Mouse (Mus musculus): ENCODE results near the gene Acot9. TPM values are rescaled to one million over a fixed set of nuclear protein-coding genes. Genes with fewer than 3 reads are reported as not detected.

Gene Acot9
- 8.5 and 9.1 TPM in 2 replicates for polyA plus RNA-seq (2015; fragmentation: Nextera tagmentation; extraction: Ambion mirVana)

DNA sequence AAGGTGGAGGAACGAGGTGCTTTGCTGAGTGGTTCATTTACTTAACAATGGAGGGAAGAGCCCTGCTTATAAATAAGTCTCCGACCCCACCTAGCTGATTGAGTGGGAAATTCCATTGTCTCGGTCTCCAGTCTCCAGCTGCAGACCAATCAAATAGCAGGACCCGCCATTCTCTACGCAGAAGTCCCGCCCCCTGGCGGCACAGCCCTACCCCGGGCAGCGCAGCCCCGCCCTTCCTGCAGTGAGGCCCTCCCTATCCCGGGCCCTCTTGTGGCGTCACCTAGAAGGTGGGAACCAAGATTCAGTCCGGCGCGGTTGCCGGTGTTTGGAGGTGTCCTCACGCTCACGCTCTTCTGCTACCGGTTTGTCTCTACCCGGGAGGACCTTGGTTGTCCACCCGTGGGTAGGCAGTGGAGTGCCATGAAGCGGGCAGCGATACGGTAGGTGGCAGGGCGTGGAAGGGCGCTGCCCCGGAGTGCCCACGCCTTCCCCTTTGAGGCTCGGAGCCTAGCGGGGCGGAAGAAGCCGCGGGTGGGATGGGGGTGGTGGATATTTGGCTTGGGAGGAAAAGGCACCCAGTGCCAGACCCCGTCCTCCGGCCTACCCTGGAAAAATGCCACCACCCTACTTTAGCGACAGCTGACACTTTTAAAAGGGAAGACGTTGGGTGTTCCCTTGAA is at the start of gene Acot9:
TSS of gene Acot9 (plus strand) at position 209 of the 680 bp plus-strand sequence.
- Histone ChIP-seq H3K4me3 (ENCODE audit: low read depth, low read length) (peak within 1 kb of the TSS; percentile 59), H3K27me3 (ENCODE audit: insufficient read depth, low read length) (no peaks in the 10 kb centered on the region), H3K4me2 (ENCODE audit: low read depth, low read length) (peak within 1 kb of the TSS; percentile 72), H3K9me3 (ENCODE audit: low read length) (no peaks in the 10 kb centered on the region), H3K27ac (ENCODE audit: low read depth) (0 out of 2 replicates have a peak within 1 kb of the TSS, but pooled peaks have one; percentile 52), H3K9ac (replicated peaks) (peak within 1 kb of the TSS; percentile 70), H3K36me3 (replicated peaks; ENCODE audit: insufficient read depth, low read length) (no peaks in the 10 kb centered on the region), H3K4me1 (ENCODE audit: insufficient read depth) (no peaks in the 10 kb centered on the region)
- TF ChIP-seq EP300 (IDR thresholded peaks at IDR 0.05; ENCODE audit: low read depth), result no peak
- peak; percentile 73 for TF ChIP-seq CTCF (IDR thresholded peaks at IDR 0.05; ENCODE audit: low read depth)
- ATAC-seq (peak; percentile 100), DNase-seq (peak; percentile 85)
- WGBS (ENCODE audit: insufficient replicate concordance), result 18% methylated on average over 36 of the region's 37 CpGs

DNA sequence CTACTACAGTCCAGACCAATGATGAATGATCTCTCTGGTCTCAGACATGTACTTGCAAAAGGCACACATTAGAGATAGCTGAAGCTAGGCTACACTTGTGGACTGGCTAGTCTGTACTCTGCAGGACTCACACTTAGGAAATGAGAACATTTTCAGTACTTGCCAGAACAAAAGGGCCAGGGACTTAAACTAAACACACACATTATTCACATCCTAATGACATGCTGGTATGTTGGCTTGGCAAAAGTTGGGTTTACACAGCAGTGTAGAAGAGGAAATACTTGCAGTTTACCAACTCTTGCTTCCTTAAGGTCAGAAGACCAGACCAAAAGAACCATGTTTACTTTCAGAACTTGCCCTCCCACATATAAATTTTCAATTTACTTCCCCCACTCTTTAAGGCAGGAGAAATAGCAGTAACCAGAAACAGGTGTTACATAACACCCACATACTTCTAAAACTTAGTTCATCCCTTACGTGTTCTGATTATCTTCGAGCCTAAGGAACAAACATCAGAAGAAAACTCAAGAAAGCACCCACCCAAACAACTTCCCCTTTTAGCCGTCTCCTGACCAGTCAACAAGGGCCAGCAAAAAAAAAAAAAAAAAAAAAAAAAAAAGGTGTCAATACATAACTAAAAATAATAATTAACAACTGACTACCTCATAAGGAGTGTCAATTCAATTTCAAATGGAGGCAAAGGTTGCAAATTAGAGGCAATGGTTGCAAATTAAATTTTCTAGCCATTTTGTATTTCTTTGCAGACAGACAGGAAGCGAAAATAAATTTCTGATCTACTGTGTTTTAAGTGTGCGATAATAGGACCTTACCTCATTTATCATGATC is 47.7 kb upstream of the Acot9 start:
- peak overlapping the region; percentile 69 for H3K4me2 ChIP-seq (ENCODE audit: low read depth, low read length)
- TF ChIP-seq EP300 (IDR thresholded peaks at IDR 0.05; ENCODE audit: low read depth), result no peak
- TF ChIP-seq CTCF (IDR thresholded peaks at IDR 0.05; ENCODE audit: low read depth), result no peak
- H3K27me3 ChIP-seq (ENCODE audit: insufficient read depth, low read length), result no peaks in the 10 kb centered on the region
- WGBS (ENCODE audit: insufficient replicate concordance), result 43% methylated on average over 5 of the region's 5 CpGs
- H3K9ac ChIP-seq (replicated peaks), result no peak overlapping the region
- H3K4me3 ChIP-seq (ENCODE audit: low read depth, low read length), result peak overlapping the region; percentile 67
- H3K27ac ChIP-seq (ENCODE audit: low read depth), result peak overlapping the region; percentile 29; the same call in 1 of the 2 replicates
- no peaks in the 10 kb centered on the region for H3K9me3 ChIP-seq (ENCODE audit: low read length)
- no peaks in the 10 kb centered on the region for H3K4me1 ChIP-seq (ENCODE audit: insufficient read depth)
- DNase-seq, result no peak
- H3K36me3 ChIP-seq (replicated peaks; ENCODE audit: insufficient read depth, low read length), result 0 out of 2 replicates have a peak, but pooled peaks cover 5% of the 10 kb centered on the region
- no peak for ATAC-seq

DNA sequence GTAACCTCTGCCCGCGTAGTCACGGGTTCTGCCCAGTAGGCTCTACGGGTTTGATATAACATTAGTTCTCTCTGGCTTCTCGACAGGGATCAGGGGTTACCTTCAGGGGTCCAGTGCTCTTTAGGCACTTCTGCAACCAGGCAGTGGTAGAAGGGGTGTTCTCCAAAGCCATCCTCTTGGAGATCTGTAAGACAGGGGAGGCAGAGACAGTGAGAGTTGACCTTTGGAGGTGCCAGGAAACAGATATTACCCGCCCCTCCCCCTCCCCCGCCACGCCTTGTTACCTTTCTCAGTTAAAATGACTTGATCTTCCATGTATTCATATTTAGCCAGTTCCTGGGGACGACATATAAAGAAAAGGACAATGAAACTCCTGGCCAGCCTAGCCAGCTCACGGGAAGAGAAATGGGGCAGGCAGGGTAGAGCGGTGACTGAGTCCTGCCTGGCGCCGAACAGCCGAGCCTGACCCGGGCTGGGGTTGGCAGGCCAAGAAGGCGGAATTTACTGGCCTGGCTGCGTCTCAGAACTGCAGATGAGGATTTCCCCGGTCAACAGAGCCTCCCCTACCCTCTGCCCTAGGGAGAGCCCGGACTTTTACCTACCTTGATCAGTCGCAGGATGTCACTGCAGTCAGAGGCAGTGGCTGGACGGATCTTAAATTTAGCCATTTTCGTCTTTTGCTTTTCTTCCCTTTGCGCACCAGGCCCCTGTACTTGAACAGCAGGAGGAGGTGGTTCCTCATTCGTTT is 46.6 kb upstream of the Acot9 start:
- TF ChIP-seq EP300 (IDR thresholded peaks at IDR 0.05; ENCODE audit: low read depth), result no peak
- TF ChIP-seq CTCF (IDR thresholded peaks at IDR 0.05; ENCODE audit: low read depth), result no peak
- H3K4me1 ChIP-seq (ENCODE audit: insufficient read depth), result no peaks in the 10 kb centered on the region
- H3K27ac ChIP-seq (ENCODE audit: low read depth), result peak overlapping the region; percentile 83
- H3K9me3 ChIP-seq (ENCODE audit: low read length), result no peaks in the 10 kb centered on the region
- H3K4me2 ChIP-seq (ENCODE audit: low read depth, low read length), result peak overlapping the region; percentile 69
- peak overlapping the region; percentile 67 for H3K4me3 ChIP-seq (ENCODE audit: low read depth, low read length)
- H3K27me3 ChIP-seq (ENCODE audit: insufficient read depth, low read length), result no peaks in the 10 kb centered on the region
- 0 out of 2 replicates have a peak, but pooled peaks cover 5% of the 10 kb centered on the region for H3K36me3 ChIP-seq (replicated peaks; ENCODE audit: insufficient read depth, low read length)
- H3K9ac ChIP-seq (replicated peaks), result peak overlapping the region; percentile 79
- 17% methylated on average over 20 of the region's 24 CpGs for WGBS (ENCODE audit: insufficient replicate concordance)
- DNase-seq (peak; percentile 42), ATAC-seq (peak; percentile 63)

DNA sequence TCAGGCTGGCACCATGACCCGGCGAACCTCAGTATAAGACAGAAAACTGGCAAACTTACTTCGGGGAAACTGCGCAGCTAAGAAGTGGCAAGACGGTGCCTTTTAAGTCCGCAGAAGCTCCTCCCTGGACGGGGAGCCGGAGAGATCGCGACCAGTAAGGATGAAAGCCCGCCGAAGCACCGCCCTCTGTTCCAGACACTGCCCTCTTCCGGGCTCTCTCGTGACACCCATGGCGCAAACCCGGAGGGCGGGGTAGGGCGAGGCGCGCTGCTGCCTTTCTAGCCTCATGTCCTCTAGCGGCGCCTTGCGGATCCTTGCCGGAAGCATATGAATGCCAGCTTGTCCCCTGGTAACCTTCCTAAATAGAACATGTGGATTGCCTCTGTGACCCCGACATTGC is 46.0 kb upstream of the Acot9 start, which contains the start of gene Sat1:
TSS of gene Sat1 (minus strand) at position 179 of the 400 bp plus-strand sequence.
- H3K4me1 ChIP-seq (ENCODE audit: insufficient read depth), result no peaks in the 10 kb centered on the region
- no peaks in the 10 kb centered on the region for H3K9me3 ChIP-seq (ENCODE audit: low read length)
- DNase-seq (peak; percentile 92), ATAC-seq (peak; percentile 99)
- TF ChIP-seq EP300 (IDR thresholded peaks at IDR 0.05; ENCODE audit: low read depth) (no peak), CTCF (IDR thresholded peaks at IDR 0.05; ENCODE audit: low read depth) (peak; percentile 88)
- peak within 1 kb of the TSS; percentile 67 for H3K4me3 ChIP-seq (ENCODE audit: low read depth, low read length)
- 0 out of 2 replicates have a peak, but pooled peaks cover 5% of the 10 kb centered on the region for H3K36me3 ChIP-seq (replicated peaks; ENCODE audit: insufficient read depth, low read length)
- H3K9ac ChIP-seq (replicated peaks), result peak within 1 kb of the TSS; percentile 79
- H3K27ac ChIP-seq (ENCODE audit: low read depth), result peak within 1 kb of the TSS; percentile 83
- WGBS (ENCODE audit: insufficient replicate concordance), result 10% methylated on average over 24 of the region's 26 CpGs
- no peaks in the 10 kb centered on the region for H3K27me3 ChIP-seq (ENCODE audit: insufficient read depth, low read length)
- H3K4me2 ChIP-seq (ENCODE audit: low read depth, low read length), result peak within 1 kb of the TSS; percentile 69

DNA sequence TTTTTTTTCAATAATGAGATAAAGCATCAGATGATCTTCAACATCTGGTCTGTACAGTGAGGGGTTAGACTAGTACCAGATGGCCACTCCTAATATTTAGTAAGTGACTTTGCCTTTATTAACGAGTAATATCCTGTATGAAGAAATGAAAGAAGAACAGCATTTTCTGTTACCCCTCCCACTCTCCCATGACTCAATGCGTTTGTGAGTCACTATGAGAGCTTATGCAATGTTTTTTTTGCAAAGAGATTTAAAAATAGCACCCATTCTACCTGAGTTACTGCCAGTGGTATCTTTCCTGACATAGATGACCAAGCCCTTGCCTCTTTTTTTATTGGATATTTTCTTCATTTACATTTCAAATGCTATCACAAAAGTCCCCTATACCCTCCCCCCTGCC is 44.0 kb upstream of the Acot9 start:
- H3K36me3 ChIP-seq (replicated peaks; ENCODE audit: insufficient read depth, low read length), result 0 out of 2 replicates have a peak, but pooled peaks cover 5% of the 10 kb centered on the region
- H3K9ac ChIP-seq (replicated peaks), result no peak overlapping the region
- TF ChIP-seq EP300 (IDR thresholded peaks at IDR 0.05; ENCODE audit: low read depth) (no peak), CTCF (IDR thresholded peaks at IDR 0.05; ENCODE audit: low read depth) (no peak)
- H3K4me2 ChIP-seq (ENCODE audit: low read depth, low read length), result no peak overlapping the region
- no peak overlapping the region for H3K27ac ChIP-seq (ENCODE audit: low read depth)
- ATAC-seq, result no peak
- no peaks in the 10 kb centered on the region for H3K27me3 ChIP-seq (ENCODE audit: insufficient read depth, low read length)
- DNase-seq, result no peak
- H3K4me1 ChIP-seq (ENCODE audit: insufficient read depth), result no peaks in the 10 kb centered on the region
- no peak overlapping the region for H3K4me3 ChIP-seq (ENCODE audit: low read depth, low read length)
- WGBS (ENCODE audit: insufficient replicate concordance), result 55% methylated on average over 2 of the region's 2 CpGs
- H3K9me3 ChIP-seq (ENCODE audit: low read length), result no peaks in the 10 kb centered on the region
